Mouse (Mus musculus) erythroid progenitor cell, adult 5-6 weeks (primary cell): Measurements from ENCODE around the gene Csnk2b. TPM values are rescaled to one million over a fixed set of nuclear protein-coding genes. Genes with fewer than 3 reads are reported as not detected.

ENCODE experiments used
- ATAC-seq: replicated peaks from 2 replicates; pipeline ENCODE4 v1.8.0; 2016; ENCODE audit warnings: moderate number of reproducible peaks, mild to moderate bottlenecking, moderate TSS enrichment, inconsistent platforms; ENCODE audit not compliant: poor library complexity, low FRiP score, severe bottlenecking
- total RNA-seq, 2 experiments: library from RNA; stranded (forward) in 1 of 2; stranded (reverse) in 1 of 2; fragments of 150-400 nt in 1 of 2; fragments of 186-747, 209-891 nt in 1 of 2; gene quantifications; 2 replicates each; pipeline versions ENCODE4 v1.2.3 to v1.2.4; 2015 to 2017; ENCODE audit warnings: low replicate concordance in 2 of 2

Csnk2b gene
- total RNA-seq (2015; ENCODE audit: low replicate concordance): 231 and 261 TPM in 2 replicates
- 118 and 134 TPM in 2 replicates for total RNA-seq (2017; ENCODE audit: low replicate concordance)

GRCm38 (mm10) chr17:35121871-35122303 lies at the start of gene Csnk2b:
Gene Csnk2b, minus strand, starts transcription at chr17:35122053.
- 0 out of 2 replicates have a peak, but pooled peaks have one; percentile 0 for ATAC-seq

- ATAC-seq: no peak
Observed at GRCm38 (mm10) chr17:35168541-35169207, 46.8 kb upstream of the Csnk2b start.

- ATAC-seq: no peak
Observed at GRCm38 (mm10) chr17:35167794-35168193, 45.9 kb upstream of the Csnk2b start.

GRCm38 (mm10) chr17:35166352-35167035 lies 44.6 kb upstream of the Csnk2b start:
- no peak for ATAC-seq

- ATAC-seq: no peak
Observed at GRCm38 (mm10) chr17:35165451-35166155, 43.8 kb upstream of the Csnk2b start.

- peak; percentile 93 for ATAC-seq
Observed at GRCm38 (mm10) chr17:35164568-35165450, 43.0 kb upstream of the Csnk2b start, which contains the start of gene Prrc2a. Gene Prrc2a, minus strand, starts transcription at chr17:35164897.

GRCm38 (mm10) chr17:35164218-35164567 lies 42.3 kb upstream of the Csnk2b start:
- no peak for ATAC-seq

- ATAC-seq: no peak
Observed at GRCm38 (mm10) chr17:35163326-35164081, 41.7 kb upstream of the Csnk2b start.

- ATAC-seq: no peak
Observed at GRCm38 (mm10) chr17:35162730-35163129, 40.9 kb upstream of the Csnk2b start.

- ATAC-seq: no peak
Observed at GRCm38 (mm10) chr17:35162121-35162520, 40.3 kb upstream of the Csnk2b start.

GRCm38 (mm10) chr17:35161421-35161820 lies 39.6 kb upstream of the Csnk2b start:
- ATAC-seq: no peak

- no peak for ATAC-seq
Observed at GRCm38 (mm10) chr17:35159638-35160037, 37.8 kb upstream of the Csnk2b start.

GRCm38 (mm10) chr17:35158850-35159593 lies 37.2 kb upstream of the Csnk2b start:
- ATAC-seq: no peak

GRCm38 (mm10) chr17:35157661-35158175 lies 35.9 kb upstream of the Csnk2b start:
- no peak for ATAC-seq

- no peak for ATAC-seq
Observed at GRCm38 (mm10) chr17:35157254-35157653, 35.4 kb upstream of the Csnk2b start.

GRCm38 (mm10) chr17:35156461-35157200 lies 34.8 kb upstream of the Csnk2b start:
- ATAC-seq: no peak

- ATAC-seq: no peak
Observed at GRCm38 (mm10) chr17:35155451-35155850, 33.6 kb upstream of the Csnk2b start.
